Mouse (Mus musculus) forebrain, embryonic 16.5 days (tissue): ENCODE data around the gene Gm5741. TPM values are rescaled to one million over a fixed set of nuclear protein-coding genes. Genes with fewer than 3 reads are reported as not detected.

ENCODE experiments used
- ATAC-seq: fragments of 200-750 bp; cut with Nextera tagmentation; 2 replicates; pipeline ENCODE4 v1.8.0; 2017; ENCODE audit warnings: mild to moderate bottlenecking, moderate library complexity
- H3K27ac ChIP-seq: fragments of 300-500 bp; sonication (generic); 2 replicates; pipeline ENCODE4 v1.5.1; 2014; ENCODE audit warnings: low read length, control low read depth
- H3K27me3 ChIP-seq: fragments of 300-500 bp; sonication (generic); replicated peaks from 2 replicates; pipeline ENCODE4 v1.6.1; 2014; ENCODE audit warnings: low read length; ENCODE audit not compliant: control insufficient read depth, insufficient read depth
- H3K36me3 ChIP-seq: fragments of 300-500 bp; sonication (generic); 2 replicates; pipeline ENCODE4 v1.6.1; 2014; ENCODE audit not compliant: control insufficient read depth, insufficient read depth
- H3K4me1 ChIP-seq: fragments of 300-500 bp; sonication (generic); replicated peaks from 2 replicates; pipeline ENCODE4 v1.6.1; 2014; ENCODE audit warnings: low read length; ENCODE audit not compliant: control insufficient read depth, insufficient read depth
- H3K4me2 ChIP-seq: fragments of 300-500 bp; sonication (generic); 2 replicates; pipeline ENCODE4 v1.6.1; 2014; ENCODE audit warnings: mild to moderate bottlenecking, low read length, control low read depth
- H3K4me3 ChIP-seq: fragments of 300-500 bp; sonication (generic); replicated peaks from 2 replicates; pipeline ENCODE4 v1.5.1; 2014; ENCODE audit warnings: mild to moderate bottlenecking, low read length, control low read depth
- H3K9ac ChIP-seq: fragments of 300-500 bp; sonication (generic); replicated peaks from 2 replicates; pipeline ENCODE4 v1.6.1; 2014; ENCODE audit warnings: low read depth, low read length, control low read depth
- H3K9me3 ChIP-seq: fragments of 300-500 bp; sonication (generic); 2 replicates; pipeline ENCODE4 v1.6.1; 2016; ENCODE audit warnings: low read length; ENCODE audit not compliant: control insufficient read depth
- WGBS: fragments of 180-500 bp; shearing (Covaris S2); extraction: QIAGEN DNeasy Blood & Tissue Kit; methylation state at CpG from one replicate; pipeline ENCODE4 v1.1.7; 2014; 5-methylcytosine and 5-hydroxymethylcytosine counted together
- polyA plus RNA-seq: library from polyadenylated mRNA; unstranded; fragments of >200 nt; fragmentation: Nextera tagmentation; extraction: Ambion mirVana; gene quantifications from 2 replicates; pipeline ENCODE4 v1.2.1, GENCODE M21; 2015

Gm5741 gene
- polyA plus RNA-seq, 1 experiment from 2014 or later = 0.84 TPM

DNA sequence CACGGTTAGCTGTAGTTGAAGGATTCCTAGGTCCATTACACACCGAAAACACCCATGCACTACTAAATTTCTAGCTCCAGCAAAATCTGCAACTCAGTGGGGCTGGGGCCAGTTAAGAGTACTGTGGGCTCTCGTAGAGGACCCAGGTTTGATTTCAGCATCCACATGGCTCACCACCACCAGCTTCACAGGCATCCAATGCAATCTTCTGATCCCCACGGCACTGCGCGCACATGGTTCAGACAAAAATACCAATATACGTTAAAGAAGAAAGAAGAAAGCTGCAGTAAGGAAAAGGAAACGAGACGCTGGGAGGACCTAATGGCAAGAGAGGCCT is 31.4 kb downstream of the Gm5741 start:
- peak overlapping the region; percentile 85 for H3K4me2 ChIP-seq

DNA sequence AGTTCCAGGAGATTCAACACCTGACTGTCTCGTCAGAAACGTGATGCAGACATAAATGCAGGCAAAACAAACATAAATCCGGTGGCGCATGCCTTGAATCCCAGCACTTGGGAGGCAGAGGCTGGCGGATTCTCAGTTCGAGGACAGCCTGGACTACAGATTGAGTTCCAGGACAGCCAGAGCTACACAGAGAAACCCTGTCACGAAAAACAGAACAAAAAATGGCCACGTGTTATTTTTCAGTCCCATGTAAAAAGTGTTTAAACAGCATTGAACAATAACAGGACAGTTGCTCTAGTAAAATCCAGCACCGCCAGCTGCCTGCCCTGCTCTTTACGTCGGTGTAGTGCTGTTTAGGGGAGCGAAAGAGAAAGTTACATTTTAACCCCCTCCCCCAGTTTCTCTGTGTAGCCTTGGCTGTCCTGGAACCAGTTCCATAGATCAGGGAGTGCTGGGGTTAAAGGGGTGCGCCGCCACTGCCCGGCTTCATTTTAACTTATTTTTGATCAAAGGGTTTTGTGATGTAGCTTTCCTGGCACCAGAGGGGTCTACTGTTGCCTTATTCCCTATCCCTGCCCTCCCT is 32.0 kb downstream of the Gm5741 start:
- Histone ChIP-seq H3K27me3 (no peaks in the 10 kb centered on the region), H3K4me2 (peak overlapping the region; percentile 85), H3K4me3 (peak overlapping the region; percentile 80), H3K27ac (peak overlapping the region; percentile 86), H3K4me1 (peaks cover 26% of the 10 kb centered on the region), H3K36me3 (peaks cover 16% of the 10 kb centered on the region), H3K9me3 (no peaks in the 10 kb centered on the region), H3K9ac (peak overlapping the region; percentile 72)
- peak; percentile 9 for ATAC-seq
- WGBS = under 1% methylated on average over 15 of the region's 15 CpGs

More for the DNA sequence above, 31.4 kb downstream of the Gm5741 start:
- Histone ChIP-seq H3K36me3 (peaks cover 14% of the 10 kb centered on the region), H3K9ac (peak overlapping the region; percentile 72), H3K27me3 (no peaks in the 10 kb centered on the region), H3K4me3 (peak overlapping the region; percentile 80), H3K4me1 (peaks cover 26% of the 10 kb centered on the region), H3K9me3 (no peaks in the 10 kb centered on the region), H3K27ac (peak overlapping the region; percentile 86)
- 0% methylated on average over 9 of the region's 9 CpGs for WGBS
- peak; percentile 46 for ATAC-seq

GRCm38 (mm10) chr8:85035165-85035727 is 32.5 kb downstream of the Gm5741 start:
- peak overlapping the region; percentile 85 for H3K4me2 ChIP-seq
- peaks cover 26% of the 10 kb centered on the region for H3K4me1 ChIP-seq
- WGBS = 6% methylated on average over 12 of the region's 12 CpGs
- H3K4me3 ChIP-seq = peak overlapping the region; percentile 80
- ATAC-seq = no peak
- no peaks in the 10 kb centered on the region for H3K27me3 ChIP-seq
- no peak overlapping the region for H3K27ac ChIP-seq
- peak overlapping the region; percentile 72; the same call in 1 of the 2 replicates for H3K9ac ChIP-seq
- no peaks in the 10 kb centered on the region for H3K9me3 ChIP-seq
- peaks cover 15% of the 10 kb centered on the region for H3K36me3 ChIP-seq

DNA sequence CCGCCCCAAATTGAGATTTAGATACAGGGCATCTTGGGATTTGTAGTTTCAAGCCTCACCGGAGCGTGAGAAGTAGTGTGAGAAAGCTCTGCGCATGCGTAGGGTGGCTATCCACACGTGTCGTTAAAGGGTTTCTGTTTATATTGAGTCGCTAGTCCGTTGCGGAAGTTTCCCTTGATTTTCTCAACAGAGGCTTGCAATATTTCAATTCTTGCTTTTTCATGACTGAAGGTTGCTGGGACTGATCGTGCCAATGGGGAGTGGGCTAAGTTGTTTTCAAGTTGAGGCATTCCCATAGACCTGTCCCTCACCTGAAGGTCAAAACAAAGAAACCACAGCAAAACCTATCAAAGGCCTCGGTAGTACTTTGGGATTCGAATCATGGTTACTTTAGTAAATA is 33.0 kb downstream of the Gm5741 start:
- no peaks in the 10 kb centered on the region for H3K9me3 ChIP-seq
- H3K4me2 ChIP-seq = peak overlapping the region; percentile 85
- 6% methylated on average over 13 of the region's 13 CpGs for WGBS
- no peak overlapping the region for H3K27ac ChIP-seq
- no peaks in the 10 kb centered on the region for H3K27me3 ChIP-seq
- peaks cover 26% of the 10 kb centered on the region for H3K4me1 ChIP-seq
- ATAC-seq = no peak
- H3K4me3 ChIP-seq = peak overlapping the region; percentile 80
- H3K36me3 ChIP-seq = peaks cover 17% of the 10 kb centered on the region
- no peak overlapping the region for H3K9ac ChIP-seq

GRCm38 (mm10) chr8:85033867-85034266 is 33.9 kb downstream of the Gm5741 start:
- no peak for ATAC-seq
- H3K27me3 ChIP-seq = no peaks in the 10 kb centered on the region
- 77% methylated on average over 1 of the region's 1 CpGs for WGBS

DNA sequence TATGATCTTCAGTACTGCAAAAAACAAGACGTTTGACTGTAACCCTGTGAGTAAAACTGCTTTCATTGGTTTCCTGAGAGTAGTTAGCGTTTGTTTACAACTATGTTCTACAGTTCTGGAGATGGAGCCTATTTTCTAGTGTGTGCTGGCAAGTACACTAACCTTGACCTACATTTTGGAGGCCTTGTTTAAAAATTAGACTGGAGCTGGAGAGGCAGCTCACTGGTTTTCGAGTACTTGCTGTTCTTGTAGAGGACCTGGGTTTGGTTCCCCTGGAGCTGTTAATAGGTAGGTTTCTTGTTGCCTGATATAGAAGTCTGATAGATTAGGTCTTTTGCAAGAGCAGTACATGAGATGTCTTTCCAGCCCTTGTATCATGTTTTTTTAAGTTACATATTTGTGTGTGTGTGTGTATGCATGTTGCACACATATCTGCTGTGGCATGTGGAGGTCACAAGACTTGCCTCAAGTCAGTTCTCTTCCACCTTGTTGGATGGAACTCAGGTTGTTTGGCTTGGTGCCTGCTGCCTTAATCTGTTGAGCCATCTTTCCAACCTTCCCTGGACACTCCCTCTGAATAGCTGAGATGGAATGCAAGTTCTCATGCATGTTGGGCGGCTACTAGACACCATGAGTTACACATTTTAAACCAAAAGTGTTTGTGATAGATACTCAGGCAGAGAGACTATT is 35.0 kb downstream of the Gm5741 start:
- 88% methylated on average over 4 of the region's 4 CpGs for WGBS
- Histone ChIP-seq H3K27me3 (no peaks in the 10 kb centered on the region), H3K27ac (no peak overlapping the region), H3K9me3 (no peaks in the 10 kb centered on the region), H3K36me3 (peaks cover 17% of the 10 kb centered on the region), H3K4me2 (no peak overlapping the region), H3K9ac (no peak overlapping the region), H3K4me1 (peaks cover 29% of the 10 kb centered on the region), H3K4me3 (no peak overlapping the region)
- no peak for ATAC-seq

More at GRCm38 (mm10) chr8:85033867-85034266, 33.9 kb downstream of the Gm5741 start:
- no peak overlapping the region for H3K4me2 ChIP-seq
- H3K9me3 ChIP-seq = no peaks in the 10 kb centered on the region
- H3K27ac ChIP-seq = no peak overlapping the region
- peaks cover 28% of the 10 kb centered on the region for H3K4me1 ChIP-seq
- no peak overlapping the region for H3K4me3 ChIP-seq
- peaks cover 17% of the 10 kb centered on the region for H3K36me3 ChIP-seq
- H3K9ac ChIP-seq = no peak overlapping the region

DNA sequence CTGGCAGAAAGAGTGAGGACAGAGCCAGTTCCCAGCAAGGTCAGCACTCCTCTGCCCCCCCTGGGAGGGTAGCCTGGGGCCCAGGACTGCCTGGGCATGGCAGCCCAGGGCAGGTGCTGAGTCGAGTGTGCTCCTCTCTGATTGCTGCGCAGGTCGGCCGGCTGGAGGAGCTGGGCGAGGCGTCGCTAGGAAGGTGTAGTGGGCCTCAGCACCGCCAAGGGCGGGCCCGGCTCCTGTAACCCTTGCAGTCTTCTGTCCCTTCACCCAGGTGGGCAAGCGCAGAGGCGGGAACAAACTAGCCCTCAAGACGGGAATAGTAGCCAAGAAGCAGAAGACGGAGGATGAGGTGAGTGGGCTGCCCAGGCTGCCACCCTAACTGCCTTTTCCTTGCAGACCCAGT is 38.5 kb downstream of the Gm5741 start:
- Histone ChIP-seq H3K9ac (no peak overlapping the region), H3K27ac (no peak overlapping the region), H3K9me3 (no peaks in the 10 kb centered on the region), H3K4me3 (no peak overlapping the region), H3K36me3 (peaks cover 17% of the 10 kb centered on the region), H3K27me3 (no peaks in the 10 kb centered on the region), H3K4me2 (no peak overlapping the region), H3K4me1 (peaks cover 33% of the 10 kb centered on the region)
- ATAC-seq = no peak
- 85% methylated on average over 14 of the region's 14 CpGs for WGBS

DNA sequence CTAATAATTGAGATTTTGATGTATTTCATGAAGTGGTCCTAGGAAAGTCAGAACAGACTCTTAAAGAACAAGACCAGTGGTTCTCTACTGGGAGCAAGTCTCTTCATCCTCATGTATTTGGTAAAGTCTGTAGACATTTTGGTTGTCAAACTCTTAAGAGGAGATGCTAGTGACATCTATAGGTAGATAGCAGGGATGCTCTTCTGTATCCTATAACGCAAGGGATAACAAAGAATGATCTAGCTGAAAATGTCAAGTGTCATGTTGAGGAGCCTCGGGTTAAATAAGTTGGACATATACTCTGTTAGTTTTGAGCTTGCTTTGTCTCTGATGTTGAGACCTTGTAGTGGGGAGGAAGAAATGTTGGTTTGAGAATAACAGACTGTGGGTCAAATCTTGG is 39.9 kb downstream of the Gm5741 start:
- no peaks in the 10 kb centered on the region for H3K9me3 ChIP-seq
- H3K4me1 ChIP-seq = peaks cover 39% of the 10 kb centered on the region
- WGBS = 18% methylated on average over 2 of the region's 2 CpGs
- peaks cover 17% of the 10 kb centered on the region for H3K36me3 ChIP-seq
- no peak for ATAC-seq
- no peaks in the 10 kb centered on the region for H3K27me3 ChIP-seq
- peak overlapping the region; percentile 95 for H3K4me3 ChIP-seq
- 0 out of 2 replicates have a peak overlapping the region, but pooled peaks have one; percentile 2 for H3K27ac ChIP-seq
- H3K4me2 ChIP-seq = peak overlapping the region; percentile 66
- peak overlapping the region; percentile 99 for H3K9ac ChIP-seq

GRCm38 (mm10) chr8:85027516-85027855 is 40.3 kb downstream of the Gm5741 start:
- ATAC-seq = no peak
- Histone ChIP-seq H3K4me3 (peak overlapping the region; percentile 95), H3K36me3 (peaks cover 16% of the 10 kb centered on the region), H3K27ac (peak overlapping the region; percentile 86), H3K9me3 (no peaks in the 10 kb centered on the region), H3K27me3 (no peaks in the 10 kb centered on the region), H3K9ac (peak overlapping the region; percentile 99), H3K4me1 (peaks cover 39% of the 10 kb centered on the region), H3K4me2 (peak overlapping the region; percentile 66)
- 1% methylated on average over 13 of the region's 13 CpGs for whole genome bisulfite sequencing
